Mouse (Mus musculus) kidney, embryonic 14.5 days (tissue): ENCODE results near the gene Ntpcr. TPM values are rescaled to one million over a fixed set of nuclear protein-coding genes. Genes with fewer than 3 reads are reported as not detected.
A peak's percentile ranks its signal among the peaks of the same experiment; 100 is the strongest.

ENCODE experiments used
- ATAC-seq: fragments of 200-750 bp; cut with Nextera tagmentation; 2 replicates; pipeline ENCODE4 v1.8.0; 2017; ENCODE audit warnings: moderate number of reproducible peaks, mild to moderate bottlenecking, moderate TSS enrichment, moderate library complexity; ENCODE audit not compliant: low FRiP score, low TSS enrichment
- H3K27ac ChIP-seq: fragments of 300-500 bp; sonication (generic); 2 replicates; pipeline ENCODE4 v1.5.1; 2014; ENCODE audit warnings: low read depth, mild to moderate bottlenecking, low read length, moderate library complexity, mixed read lengths
- H3K27me3 ChIP-seq: fragments of 300-500 bp; sonication (generic); 2 replicates; pipeline ENCODE4 v1.6.1; 2014; ENCODE audit warnings: mild to moderate bottlenecking, low read length; ENCODE audit not compliant: control insufficient read depth, insufficient read depth
- H3K36me3 ChIP-seq: fragments of 300-500 bp; sonication (generic); 2 replicates; pipeline ENCODE4 v1.6.1; 2014; ENCODE audit warnings: low read length, mixed read lengths; ENCODE audit not compliant: control insufficient read depth, insufficient read depth
- H3K4me1 ChIP-seq: fragments of 300-500 bp; sonication (generic); 2 replicates; pipeline ENCODE4 v1.6.1; 2014; ENCODE audit warnings: low read length, mixed read lengths; ENCODE audit not compliant: control insufficient read depth, insufficient read depth
- H3K4me2 ChIP-seq: fragments of 300-500 bp; sonication (generic); replicated peaks from 2 replicates; pipeline ENCODE4 v1.6.1; 2014; ENCODE audit warnings: low read depth, mild to moderate bottlenecking, low read length
- H3K4me3 ChIP-seq: fragments of 300-500 bp; sonication (generic); 2 replicates; pipeline ENCODE4 v1.5.1; 2014; ENCODE audit warnings: mild to moderate bottlenecking, low read length
- H3K9ac ChIP-seq: fragments of 300-500 bp; sonication (generic); 2 replicates; pipeline ENCODE4 v1.6.1; 2014; ENCODE audit warnings: low read depth, mild to moderate bottlenecking, low read length, moderate library complexity
- H3K9me3 ChIP-seq: fragments of 300-500 bp; sonication (generic); 2 replicates; pipeline ENCODE4 v1.6.1; 2016; ENCODE audit warnings: low read length; ENCODE audit not compliant: control insufficient read depth
- WGBS: fragments of 180-500 bp; shearing (Covaris S2); extraction: QIAGEN DNeasy Blood & Tissue Kit; methylation state at CpG from one replicate; pipeline ENCODE4 v1.1.7; 2014; 5-methylcytosine and 5-hydroxymethylcytosine counted together
- polyA plus RNA-seq: library from polyadenylated mRNA; unstranded; fragments of >200 nt; fragmentation: Nextera tagmentation; extraction: Ambion mirVana; gene quantifications from 2 replicates; pipeline ENCODE4 v1.2.1, GENCODE M21; 2014

Ntpcr gene
- polyA plus RNA-seq, 1 experiment from 2014 or later: 29.3 TPM

DNA sequence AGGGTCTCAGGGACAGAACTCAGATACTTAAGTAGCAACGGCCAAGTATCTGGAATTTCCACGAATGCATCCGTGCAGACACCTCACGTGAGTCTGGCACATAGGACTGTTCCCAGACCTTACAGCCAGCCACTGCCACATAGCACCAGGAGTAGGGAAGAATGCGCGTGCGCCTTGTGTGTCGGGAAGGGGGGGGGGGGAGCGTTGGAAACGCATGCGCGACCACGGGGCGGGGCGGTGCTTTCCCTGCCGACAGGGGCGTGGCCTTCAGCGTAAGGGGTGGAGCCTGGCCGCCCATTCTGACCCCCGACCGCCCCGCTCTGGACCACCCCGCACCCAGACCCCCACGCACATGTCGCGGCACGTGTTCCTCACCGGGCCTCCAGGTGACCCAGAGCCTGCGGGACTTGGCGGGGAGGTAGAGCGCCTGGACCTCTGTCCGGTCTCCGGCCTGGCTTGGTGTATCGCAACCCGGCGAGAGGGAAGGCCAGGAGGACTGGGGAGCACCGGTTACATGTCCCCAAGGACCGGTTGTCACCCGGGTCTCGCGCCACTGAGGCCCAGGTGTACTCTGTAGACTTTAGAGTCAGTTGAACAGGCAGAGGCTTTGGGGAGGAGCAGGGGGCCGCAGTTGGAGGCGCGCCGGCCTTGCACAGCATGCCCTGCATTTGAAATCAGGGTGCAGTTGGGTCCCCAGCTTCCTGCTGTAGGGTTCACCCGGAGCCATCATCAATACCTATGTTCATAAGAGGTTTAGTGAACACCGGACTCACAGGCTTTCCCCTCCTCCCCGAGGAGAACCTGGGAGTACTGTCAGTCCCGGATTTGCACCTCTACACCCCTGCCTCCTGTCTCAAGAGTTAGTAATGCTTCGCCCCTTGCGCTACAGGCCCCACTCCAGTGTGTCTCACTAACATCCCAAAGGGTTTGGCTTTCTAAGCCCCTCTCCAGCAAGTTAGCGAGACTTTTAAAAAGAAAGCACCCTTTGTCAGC, 4.5 kb downstream of the Ntpcr start:
- Histone ChIP-seq H3K9me3 (no peaks in the 10 kb centered on the region), H3K9ac (peak overlapping the region; percentile 68), H3K36me3 (0 out of 2 replicates have a peak, but pooled peaks cover 4% of the 10 kb centered on the region), H3K4me2 (peak overlapping the region; percentile 58), H3K27me3 (no peaks in the 10 kb centered on the region), H3K4me3 (peak overlapping the region; percentile 75), H3K27ac (0 out of 2 replicates have a peak overlapping the region, but pooled peaks have one; percentile 20), H3K4me1 (0 out of 2 replicates have a peak, but pooled peaks cover 4% of the 10 kb centered on the region)
- ATAC-seq: peak; percentile 93
- WGBS: 9% methylated on average over 46 of the region's 52 CpGs

DNA sequence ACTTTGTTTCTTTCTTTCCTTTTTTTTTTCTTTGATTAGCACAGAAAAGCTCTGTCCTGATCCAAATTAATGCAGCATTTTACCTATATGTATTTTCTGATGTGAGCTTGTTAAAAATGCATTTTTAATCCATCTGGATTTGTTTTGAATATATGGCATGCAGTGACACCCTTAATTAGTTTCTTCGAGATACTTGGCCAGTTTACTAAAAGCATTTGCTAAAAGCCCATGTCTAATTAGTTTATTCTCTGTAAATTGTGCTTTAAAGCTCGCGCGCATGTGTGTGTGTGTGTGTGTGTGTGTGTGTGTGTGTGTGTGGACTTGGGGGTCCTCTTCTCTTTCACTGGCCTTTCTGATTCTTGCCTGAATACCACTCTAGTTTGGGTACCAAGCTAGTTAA, 9.2 kb downstream of the Ntpcr start:
- 91% methylated on average over 4 of the region's 4 CpGs for WGBS

DNA sequence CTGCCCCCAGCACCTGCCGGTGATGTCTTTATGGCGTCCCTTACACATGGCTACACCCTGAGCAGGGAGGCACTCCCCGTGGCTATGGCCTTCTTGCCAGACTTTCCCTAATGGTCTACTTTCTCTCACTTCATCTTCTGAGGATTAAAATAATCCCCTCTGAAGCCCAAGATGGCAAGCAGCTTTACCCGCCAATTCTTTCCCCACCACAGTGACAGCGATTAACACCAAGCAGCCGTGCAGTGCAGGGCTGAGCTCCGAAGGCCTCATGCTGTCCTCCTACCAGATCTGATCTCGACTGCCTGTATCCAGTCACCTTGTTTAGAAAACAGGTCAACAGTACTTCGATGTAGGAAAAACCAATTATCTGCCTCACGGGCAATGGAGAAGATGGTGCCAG, 10.9 kb downstream of the Ntpcr start:
- Histone ChIP-seq H3K27me3 (no peaks in the 10 kb centered on the region), H3K36me3 (0 out of 2 replicates have a peak, but pooled peaks cover 4% of the 10 kb centered on the region), H3K4me2 (no peak overlapping the region), H3K4me1 (no peaks in the 10 kb centered on the region), H3K9me3 (no peaks in the 10 kb centered on the region), H3K27ac (no peak overlapping the region), H3K9ac (no peak overlapping the region), H3K4me3 (no peak overlapping the region)
- 77% methylated on average over 10 of the region's 10 CpGs for WGBS
- no peak for ATAC-seq

More for the DNA sequence above, 9.2 kb downstream of the Ntpcr start:
- no peak overlapping the region for H3K9ac ChIP-seq
- H3K4me1 ChIP-seq: no peaks in the 10 kb centered on the region
- no peak overlapping the region for H3K4me2 ChIP-seq
- no peak overlapping the region for H3K4me3 ChIP-seq
- no peaks in the 10 kb centered on the region for H3K27me3 ChIP-seq
- no peak for ATAC-seq
- 0 out of 2 replicates have a peak, but pooled peaks cover 4% of the 10 kb centered on the region for H3K36me3 ChIP-seq
- no peak overlapping the region for H3K27ac ChIP-seq
- no peaks in the 10 kb centered on the region for H3K9me3 ChIP-seq

DNA sequence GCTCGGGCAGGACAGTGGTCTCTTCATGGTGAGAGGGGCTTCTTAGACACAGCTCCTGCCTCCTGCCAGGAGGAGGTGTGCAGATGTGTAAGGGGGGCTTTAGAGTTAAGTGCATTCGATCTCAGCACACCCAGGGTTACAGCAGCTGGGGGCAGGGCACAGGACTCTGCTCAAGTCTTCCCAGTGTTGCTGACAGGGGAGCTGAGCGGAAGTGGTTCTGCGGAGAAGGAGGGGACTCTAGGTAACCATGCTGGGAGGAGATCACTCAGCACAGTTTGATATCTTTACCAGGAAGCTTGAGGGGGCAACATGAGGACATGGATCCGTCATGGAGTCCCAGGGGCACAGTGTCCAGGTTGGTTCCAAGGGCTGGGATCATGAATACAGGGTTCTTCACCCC, 11.6 kb downstream of the Ntpcr start:
- 77% methylated on average over 5 of the region's 5 CpGs for WGBS
- Histone ChIP-seq H3K9ac (no peak overlapping the region), H3K9me3 (no peaks in the 10 kb centered on the region), H3K27ac (no peak overlapping the region), H3K4me3 (no peak overlapping the region), H3K4me2 (no peak overlapping the region), H3K4me1 (no peaks in the 10 kb centered on the region), H3K27me3 (no peaks in the 10 kb centered on the region), H3K36me3 (0 out of 2 replicates have a peak, but pooled peaks cover 4% of the 10 kb centered on the region)
- no peak for ATAC-seq

DNA sequence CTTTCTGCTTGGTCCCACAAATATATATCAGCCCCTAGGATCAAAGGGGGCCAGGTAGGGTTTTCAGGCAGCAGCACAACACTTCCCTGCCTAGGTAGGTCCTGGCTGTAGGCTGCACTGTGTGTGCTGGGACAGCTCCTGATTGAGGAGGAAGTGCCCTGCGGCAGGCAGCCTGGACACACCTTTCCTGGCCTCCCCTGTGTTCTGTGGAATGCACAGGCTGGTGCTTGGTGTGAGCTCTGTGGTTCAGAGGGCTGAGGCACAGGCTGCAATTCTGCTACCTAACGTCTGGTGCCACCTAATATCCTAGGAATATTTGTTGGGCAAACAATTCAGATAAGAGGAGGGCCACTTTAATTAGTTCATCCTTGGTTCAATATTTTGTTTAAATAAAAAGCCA, 12.1 kb downstream of the Ntpcr start:
- Histone ChIP-seq H3K27ac (no peak overlapping the region), H3K4me3 (no peak overlapping the region), H3K4me2 (no peak overlapping the region), H3K9me3 (no peaks in the 10 kb centered on the region), H3K4me1 (no peaks in the 10 kb centered on the region), H3K27me3 (no peaks in the 10 kb centered on the region), H3K9ac (no peak overlapping the region), H3K36me3 (0 out of 2 replicates have a peak, but pooled peaks cover 4% of the 10 kb centered on the region)
- 55% methylated on average over 2 of the region's 2 CpGs for WGBS
- ATAC-seq: 0 out of 2 replicates have a peak, but pooled peaks have one; percentile 17

DNA sequence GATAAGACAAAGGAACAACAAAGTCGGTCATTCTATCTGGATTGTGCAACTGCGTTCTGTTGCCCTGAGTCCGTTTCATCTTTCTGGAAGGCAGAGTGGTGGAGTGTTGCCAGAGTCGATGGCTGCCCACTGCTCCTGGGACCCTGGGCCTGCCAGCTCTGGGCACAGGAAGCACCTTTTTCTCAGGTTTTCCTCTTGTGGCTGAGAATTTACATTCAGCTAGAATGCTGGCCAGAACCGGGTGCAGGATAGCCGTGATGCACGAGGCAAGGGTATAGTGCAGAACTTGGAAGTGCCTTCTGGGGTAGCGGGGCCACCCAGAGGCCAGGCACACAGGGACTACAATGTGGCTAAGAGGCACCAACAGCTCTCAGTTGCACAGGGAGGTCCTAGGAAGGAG, 12.6 kb downstream of the Ntpcr start:
- WGBS: 86% methylated on average over 8 of the region's 8 CpGs
- no peak for ATAC-seq
- Histone ChIP-seq H3K36me3 (0 out of 2 replicates have a peak, but pooled peaks cover under 1% of the 10 kb centered on the region), H3K9me3 (no peaks in the 10 kb centered on the region), H3K27ac (no peak overlapping the region), H3K4me2 (no peak overlapping the region), H3K27me3 (no peaks in the 10 kb centered on the region), H3K9ac (no peak overlapping the region), H3K4me3 (no peak overlapping the region), H3K4me1 (no peaks in the 10 kb centered on the region)

DNA sequence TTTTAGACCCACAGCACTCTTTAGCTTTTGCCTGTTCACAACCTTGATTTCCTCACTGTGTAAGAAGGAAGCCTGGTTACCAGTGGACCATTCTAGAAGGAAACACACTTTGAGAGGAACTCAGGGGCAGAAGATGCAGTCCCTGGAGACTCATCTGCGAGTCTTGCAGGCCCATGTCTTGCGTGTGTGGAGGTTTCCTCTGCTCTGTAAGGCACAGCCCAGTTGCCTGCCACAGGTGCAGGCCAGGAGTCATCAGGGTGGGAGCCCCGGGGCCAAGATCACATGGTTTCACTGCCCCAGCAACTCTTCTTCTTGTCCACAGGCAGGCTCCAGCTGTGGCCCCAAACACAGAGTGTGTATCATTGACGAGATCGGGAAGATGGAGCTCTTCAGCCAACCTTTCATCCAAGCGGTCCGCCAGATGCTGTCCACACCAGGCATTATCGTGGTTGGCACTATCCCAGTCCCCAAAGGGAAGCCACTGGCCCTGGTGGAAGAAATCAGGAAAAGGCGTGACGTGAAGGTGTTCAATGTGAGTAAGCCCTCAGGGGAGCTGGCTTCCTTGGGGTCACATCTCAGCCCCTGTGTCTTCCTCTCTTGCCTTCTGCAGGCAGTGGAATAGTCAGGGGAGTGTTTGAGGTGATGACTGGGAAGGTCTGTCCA, 15.3 kb downstream of the Ntpcr start:
- no peak for ATAC-seq
- Histone ChIP-seq H3K27me3 (no peaks in the 10 kb centered on the region), H3K4me1 (peaks cover 3% of the 10 kb centered on the region), H3K4me2 (no peak overlapping the region), H3K27ac (no peak overlapping the region), H3K36me3 (no peaks in the 10 kb centered on the region), H3K9ac (no peak overlapping the region), H3K9me3 (no peaks in the 10 kb centered on the region), H3K4me3 (no peak overlapping the region)
- 86% methylated on average over 10 of the region's 10 CpGs for WGBS

DNA sequence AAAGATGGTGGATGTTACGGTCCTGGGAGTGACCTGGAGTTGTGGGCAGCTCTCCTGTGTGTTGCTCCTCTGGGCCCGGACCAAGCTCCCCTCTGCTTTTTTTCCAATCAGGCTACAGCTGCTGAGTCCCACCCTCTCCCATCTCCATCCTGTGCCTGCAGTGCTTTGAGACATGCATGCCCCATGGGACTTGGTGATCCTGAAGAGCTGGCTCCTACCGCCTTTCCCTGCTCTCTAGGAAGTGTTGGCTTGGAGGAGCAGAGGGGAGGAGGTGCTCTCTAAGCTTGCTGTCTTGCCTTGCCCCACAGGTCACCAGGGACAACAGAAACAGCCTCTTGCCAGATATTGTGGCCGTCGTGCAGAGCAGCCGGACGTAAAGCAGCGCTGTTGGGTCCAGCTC, 17.6 kb downstream of the Ntpcr start:
- H3K4me2 ChIP-seq: no peak overlapping the region
- no peak overlapping the region for H3K4me3 ChIP-seq
- H3K9me3 ChIP-seq: no peaks in the 10 kb centered on the region
- no peak overlapping the region for H3K9ac ChIP-seq
- no peak for ATAC-seq
- no peak overlapping the region for H3K27ac ChIP-seq
- peaks cover 18% of the 10 kb centered on the region for H3K4me1 ChIP-seq
- WGBS: 65% methylated on average over 8 of the region's 8 CpGs
- no peaks in the 10 kb centered on the region for H3K36me3 ChIP-seq
- H3K27me3 ChIP-seq: no peaks in the 10 kb centered on the region
